Mouse (Mus musculus): ENCODE results near the gene Gaa.
"Not testable (repeated sequence)": the region's sequence is repeated elsewhere in the genome, so short reads cannot be mapped to it uniquely, and the experiment has no call there.

Gene Gaa

DNA sequence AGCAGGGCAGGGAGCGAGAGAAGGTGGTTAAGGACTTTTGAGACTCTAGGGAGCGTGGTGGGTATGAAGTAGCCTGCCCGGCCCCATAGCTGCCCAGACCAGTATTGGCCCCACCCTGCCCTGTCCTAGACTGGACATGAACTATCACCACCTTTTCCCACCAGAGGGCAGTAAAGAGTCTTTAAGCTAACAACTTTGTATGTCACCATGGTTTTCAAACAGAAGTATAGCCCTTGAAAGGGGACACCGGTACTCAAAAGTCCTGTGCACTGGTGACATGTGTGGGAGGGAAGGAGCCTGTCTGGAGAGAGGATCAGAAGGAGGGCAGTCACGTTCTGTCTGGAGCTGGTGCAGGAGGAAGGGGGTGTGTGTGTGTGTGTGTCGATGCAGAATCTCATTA lies 18.7 kb upstream of the Gaa start:
- in situ Hi-C loops (cut with MboI; ENCODE audit: low pct_unique_long_range_greater_than_20kb in 1 of 2, low sequenced_read_pairs in 2 of 2, unreplicated experiment in 1 of 2): no loop called here

DNA sequence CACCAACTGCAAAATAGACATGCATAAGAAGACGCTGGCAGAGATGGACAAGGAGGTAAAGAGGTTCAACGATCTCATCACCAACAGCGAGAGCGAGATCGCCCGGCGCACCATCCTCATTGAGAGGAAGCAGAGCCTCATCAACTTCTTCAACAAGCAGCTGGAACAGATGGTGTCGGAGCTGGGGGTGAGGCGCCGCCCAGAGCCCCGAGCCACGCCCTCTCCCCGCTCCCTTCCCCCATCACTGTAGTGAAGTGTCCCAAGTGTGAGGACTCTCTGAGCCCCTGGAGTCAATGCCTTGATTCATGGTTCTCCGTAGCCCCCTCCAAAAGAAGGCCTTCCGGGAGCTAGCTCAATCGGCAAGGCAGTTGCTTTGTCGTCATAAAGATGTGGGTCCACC lies 16.7 kb upstream of the Gaa start:
- in situ Hi-C loops (cut with MboI; ENCODE audit: low pct_unique_long_range_greater_than_20kb in 1 of 2, low sequenced_read_pairs in 2 of 2, unreplicated experiment in 1 of 2): no loop called here

DNA sequence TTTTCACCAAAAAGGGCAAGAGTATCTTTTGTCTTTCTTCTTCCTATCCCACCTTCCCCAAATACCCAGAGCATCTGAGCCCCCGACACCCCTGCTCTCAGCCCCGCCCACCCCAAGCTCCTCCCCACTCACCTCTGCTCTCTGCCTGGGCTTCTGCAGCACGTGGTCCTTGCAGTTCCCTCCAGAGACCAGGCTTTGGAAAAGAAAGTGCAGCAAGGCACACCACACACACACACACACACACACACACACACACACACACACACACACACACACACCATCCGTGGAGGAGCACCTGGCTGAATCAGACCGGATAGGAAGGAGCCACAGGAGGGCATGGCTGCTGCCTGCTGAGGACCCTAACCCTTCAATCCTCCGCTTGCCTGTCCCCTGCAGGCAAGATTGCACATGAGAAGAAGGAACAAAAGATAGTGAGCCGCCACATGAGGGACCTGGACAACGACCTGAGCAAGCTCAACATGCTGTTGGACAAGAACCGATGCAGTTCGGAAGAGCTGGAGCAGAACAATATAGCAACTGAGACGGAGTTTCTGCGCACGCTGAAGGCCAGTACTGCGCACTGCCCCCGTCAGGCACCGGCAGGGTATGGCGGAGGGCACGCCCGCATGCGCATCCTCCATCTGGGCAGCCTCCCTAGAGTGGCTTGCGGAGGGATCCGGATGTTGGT lies 14.7 kb upstream of the Gaa start:
- in situ Hi-C loops (cut with MboI; ENCODE audit: low pct_unique_long_range_greater_than_20kb in 1 of 2, low sequenced_read_pairs in 2 of 2, unreplicated experiment in 1 of 2): no loop called here

DNA sequence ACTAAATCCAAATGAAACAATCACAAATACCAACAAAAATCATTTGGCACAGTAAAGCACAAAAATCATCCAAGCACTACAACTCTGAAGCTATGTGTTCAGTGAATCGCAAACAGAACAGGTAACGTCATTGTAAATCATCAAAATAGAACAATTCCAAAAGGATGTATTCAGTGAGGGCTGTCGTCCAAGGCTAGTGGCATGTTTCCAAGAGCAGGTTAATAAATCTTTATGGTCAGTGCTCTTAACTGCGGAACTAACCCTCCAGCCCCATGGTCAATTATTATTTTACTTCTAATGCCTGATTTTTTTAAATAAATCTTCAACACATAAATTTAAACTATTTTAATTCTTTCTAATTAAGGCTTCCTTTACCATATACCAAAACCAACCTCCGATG lies 11.1 kb upstream of the Gaa start:
- in situ Hi-C loops (cut with MboI; ENCODE audit: low pct_unique_long_range_greater_than_20kb in 1 of 2, low sequenced_read_pairs in 2 of 2, unreplicated experiment in 1 of 2): not testable (repeated sequence)

DNA sequence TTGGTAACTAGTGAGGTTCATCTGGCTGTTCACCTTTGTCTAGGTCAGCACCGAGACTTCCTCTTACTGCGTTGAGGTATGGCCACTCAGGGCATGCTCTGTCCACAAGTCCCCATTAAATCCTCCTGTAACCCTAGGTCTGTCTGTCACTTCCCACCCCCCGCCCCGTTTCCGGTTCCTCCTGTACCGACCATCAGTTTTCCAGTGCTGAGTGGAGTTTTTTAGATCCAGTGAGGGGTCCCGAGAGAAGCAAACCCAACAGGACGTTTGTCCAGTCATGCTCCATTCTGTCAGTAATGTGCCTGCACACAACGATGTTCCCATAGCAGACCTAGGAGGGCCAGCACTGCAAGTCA lies 9.5 kb upstream of the Gaa start:
- in situ Hi-C loops (cut with MboI; ENCODE audit: low pct_unique_long_range_greater_than_20kb in 1 of 2, low sequenced_read_pairs in 2 of 2, unreplicated experiment in 1 of 2): no loop called here

DNA sequence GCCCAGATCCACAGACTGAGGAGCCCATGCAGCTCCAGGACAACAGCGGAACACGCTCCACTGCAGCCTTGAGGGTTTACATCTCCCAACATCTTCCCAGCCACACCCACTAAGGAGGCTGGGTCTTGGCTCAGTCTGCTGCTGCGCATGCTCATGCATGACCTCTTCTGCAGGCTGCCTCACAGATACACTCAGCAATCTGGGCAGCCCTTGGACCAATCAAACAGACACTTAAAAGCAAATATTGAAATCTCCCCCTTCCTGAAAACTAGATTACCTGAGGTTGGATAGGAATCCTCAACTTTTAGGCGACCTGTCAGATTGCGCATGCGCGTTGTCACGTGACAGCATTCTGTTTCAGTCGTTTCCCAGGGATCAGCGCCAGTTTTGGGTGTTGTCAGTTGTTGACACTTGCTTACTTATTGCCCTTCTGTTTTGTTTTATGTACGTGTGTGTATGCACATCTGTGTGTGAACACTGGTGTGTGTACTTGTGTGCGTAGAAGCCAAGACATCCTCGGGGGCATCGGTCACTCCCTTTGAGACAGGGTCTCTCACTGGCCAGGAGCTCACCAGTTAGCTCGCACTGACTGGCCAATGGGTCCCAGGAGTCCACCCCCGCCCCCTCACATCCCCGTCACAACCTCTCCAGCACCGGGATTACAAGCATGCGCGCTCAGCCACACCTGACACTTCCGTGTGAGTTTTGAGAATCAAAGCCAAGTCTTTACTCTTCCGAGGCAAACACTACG lies 8.9 kb upstream of the Gaa start:
- in situ Hi-C loops (cut with MboI; ENCODE audit: low pct_unique_long_range_greater_than_20kb in 1 of 2, low sequenced_read_pairs in 2 of 2, unreplicated experiment in 1 of 2): no loop called here

DNA sequence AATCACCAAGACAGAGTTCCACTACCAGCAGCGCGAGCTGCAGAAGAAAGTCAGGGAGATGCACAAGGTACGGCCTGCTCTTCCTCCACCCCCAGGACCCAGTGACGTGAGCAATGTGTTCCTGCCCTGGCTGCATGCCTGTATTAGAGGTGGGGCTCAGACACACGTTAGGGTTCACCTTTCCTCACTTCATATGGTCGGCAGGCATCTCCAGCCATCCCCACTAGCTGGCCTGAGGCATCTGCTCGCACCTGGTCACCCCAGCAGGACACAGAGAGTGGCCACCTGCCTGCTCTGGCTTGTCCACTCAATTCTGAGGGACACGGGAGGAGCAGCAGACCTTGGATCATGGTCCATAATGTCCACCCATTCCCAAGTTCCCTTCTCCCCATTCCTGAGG lies 7.7 kb upstream of the Gaa start:
- in situ Hi-C loops (cut with MboI; ENCODE audit: low pct_unique_long_range_greater_than_20kb in 1 of 2, low sequenced_read_pairs in 2 of 2, unreplicated experiment in 1 of 2): no loop called here

DNA sequence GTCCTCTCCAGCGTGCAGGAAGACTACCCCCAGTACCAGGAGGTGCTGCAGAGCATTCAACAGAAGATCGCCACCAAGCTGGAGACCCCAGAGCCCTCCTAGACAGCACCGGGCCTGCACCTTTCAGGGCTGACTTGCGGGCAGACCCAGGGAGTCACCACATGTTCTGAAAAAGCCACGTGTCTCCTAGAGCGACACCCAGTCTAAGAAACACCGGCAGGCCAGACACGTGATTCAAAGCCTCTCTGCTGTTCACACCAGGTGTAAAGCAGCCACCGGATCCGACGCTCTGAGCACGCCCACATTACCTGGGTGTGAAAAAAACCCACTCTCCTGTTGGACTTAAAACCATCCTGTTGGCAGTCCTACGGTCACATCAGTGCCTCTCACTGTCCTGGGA lies 3.3 kb upstream of the Gaa start:
- in situ Hi-C loops (cut with MboI; ENCODE audit: low pct_unique_long_range_greater_than_20kb in 1 of 2, low sequenced_read_pairs in 2 of 2, unreplicated experiment in 1 of 2): no loop called here

DNA sequence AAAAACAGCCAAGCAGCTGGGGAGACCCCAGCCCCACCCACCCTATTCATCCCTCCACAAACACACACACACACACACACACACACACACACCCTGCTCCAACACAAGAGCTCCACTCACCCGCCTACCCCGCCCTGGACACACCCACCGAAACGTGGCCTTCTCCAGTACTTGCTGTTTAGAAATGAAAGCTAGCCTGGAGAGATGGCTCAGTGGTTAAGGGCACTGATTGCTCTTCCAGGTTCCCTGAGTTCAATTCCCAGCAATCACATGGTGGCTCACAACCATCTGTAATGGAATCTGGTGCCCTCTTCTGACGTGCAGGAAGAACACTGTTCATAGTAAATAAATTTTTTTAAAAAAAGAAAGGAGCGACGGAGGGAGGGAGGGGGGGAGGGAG lies 1.9 kb upstream of the Gaa start:
- in situ Hi-C loops (cut with MboI; ENCODE audit: low pct_unique_long_range_greater_than_20kb in 1 of 2, low sequenced_read_pairs in 2 of 2, unreplicated experiment in 1 of 2): no loop called here

DNA sequence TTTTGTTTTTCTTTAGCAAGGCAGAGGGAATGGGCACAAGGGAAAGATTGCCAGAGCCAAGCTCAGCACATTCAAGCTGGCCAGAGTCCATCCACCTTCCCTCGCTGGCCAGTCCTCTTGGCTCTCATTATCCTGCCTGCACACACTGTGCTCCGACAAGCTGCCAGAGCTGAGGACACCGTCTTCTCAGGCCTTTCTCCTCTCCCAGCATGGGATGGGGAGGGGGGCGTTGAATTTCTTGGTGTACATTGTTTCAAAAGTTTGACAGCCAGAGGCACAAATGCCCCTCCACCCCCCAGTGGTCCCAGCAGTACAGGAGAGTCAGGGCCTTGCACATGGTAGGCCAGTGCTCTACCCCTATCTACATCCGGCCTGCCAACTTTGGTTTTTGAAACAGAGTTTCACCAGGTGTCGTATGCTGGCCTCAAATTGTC lies 429 bp upstream of the Gaa start:
- in situ Hi-C loops (cut with MboI; ENCODE audit: low pct_unique_long_range_greater_than_20kb in 1 of 2, low sequenced_read_pairs in 2 of 2, unreplicated experiment in 1 of 2): no loop called here

DNA sequence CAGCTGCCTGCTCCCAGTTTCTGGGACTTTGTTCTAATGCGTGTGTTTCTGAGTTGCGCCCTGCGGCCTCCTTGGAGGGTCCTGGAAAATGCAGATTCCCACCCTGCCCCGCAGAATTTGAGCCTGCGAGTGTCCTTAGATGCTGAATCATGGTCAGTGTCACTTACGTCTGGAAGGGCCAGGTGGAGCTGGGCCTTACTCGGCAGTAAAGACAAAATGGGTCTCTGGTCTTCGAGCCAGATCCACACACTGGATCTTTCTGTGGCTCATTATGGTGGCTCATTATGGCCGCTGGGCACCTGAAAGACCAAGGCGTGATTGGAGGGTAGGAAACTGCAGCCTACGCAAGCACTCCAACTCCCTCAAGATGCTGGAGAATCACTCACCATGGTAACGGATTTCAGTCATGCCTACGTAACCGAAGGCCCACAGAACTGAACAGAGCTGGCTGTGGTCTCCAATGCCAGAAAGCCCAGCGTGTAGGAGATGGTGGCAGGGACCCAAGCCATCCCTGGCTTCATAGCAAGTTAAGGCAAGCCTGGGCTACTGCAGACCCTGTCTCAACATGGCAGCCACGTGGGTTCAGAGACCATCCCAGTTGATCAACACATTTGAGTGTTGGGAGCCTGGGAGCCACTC lies 989 bp downstream of the Gaa start:
- in situ Hi-C loops (cut with MboI; ENCODE audit: low pct_unique_long_range_greater_than_20kb in 1 of 2, low sequenced_read_pairs in 2 of 2, unreplicated experiment in 1 of 2): no loop called here

DNA sequence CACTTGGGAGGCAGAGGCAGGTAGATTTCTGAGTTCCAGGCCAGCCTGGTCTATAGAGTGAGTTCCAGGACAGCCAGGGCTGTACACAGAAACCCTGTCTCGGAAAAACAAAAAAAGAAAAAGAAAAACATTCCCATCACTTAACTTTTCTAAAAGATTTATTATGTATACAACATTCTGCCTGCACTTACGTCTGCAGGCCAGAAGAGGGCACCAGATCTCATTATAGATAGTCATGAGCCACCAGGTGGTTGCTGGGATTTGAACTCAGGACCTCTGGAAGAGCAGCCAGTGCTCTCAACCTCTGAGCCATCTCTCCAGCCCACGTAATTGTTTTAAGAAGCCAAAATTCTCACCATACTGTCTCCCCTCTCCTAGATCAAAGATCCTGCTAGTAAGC lies 4.8 kb downstream of the Gaa start:
- in situ Hi-C loops (cut with MboI; ENCODE audit: low pct_unique_long_range_greater_than_20kb in 1 of 2, low sequenced_read_pairs in 2 of 2, unreplicated experiment in 1 of 2): not testable (repeated sequence)

DNA sequence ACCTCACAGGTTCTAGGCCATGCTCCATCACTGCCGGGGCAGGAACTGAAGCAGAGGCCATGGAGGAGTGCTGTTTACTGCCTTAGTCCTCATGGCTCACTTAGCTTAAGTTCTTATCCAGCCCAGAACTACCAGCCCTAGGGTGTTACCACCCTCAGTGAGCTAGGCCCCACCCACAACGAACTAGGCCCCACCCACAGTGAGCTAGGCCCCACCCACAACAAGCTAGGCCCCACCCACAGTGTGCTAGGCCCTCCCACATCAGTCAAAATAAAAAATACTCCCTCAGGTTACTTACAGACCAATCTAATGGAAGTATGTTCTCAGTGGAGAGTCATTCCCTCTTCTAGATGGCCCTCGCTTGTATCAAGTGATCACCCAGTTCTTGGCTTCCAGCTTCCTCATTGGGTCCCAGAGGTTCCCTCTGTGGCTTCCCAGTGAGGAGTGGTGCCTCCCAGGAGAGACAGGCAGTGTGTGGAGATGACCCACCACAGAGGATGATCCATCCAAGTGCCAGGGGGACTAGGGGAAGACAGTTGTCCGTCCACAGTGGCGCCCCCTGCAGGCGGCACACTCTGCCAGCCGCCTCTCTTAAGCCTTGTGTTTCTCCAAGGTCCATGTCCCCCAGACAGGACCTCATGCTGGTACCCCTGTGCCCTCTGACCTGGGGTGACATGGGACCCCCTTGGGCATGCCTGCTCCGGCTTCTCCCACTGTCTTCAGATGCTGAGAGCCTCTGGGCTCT lies 5.7 kb downstream of the Gaa start:
- in situ Hi-C loops (cut with MboI; ENCODE audit: low pct_unique_long_range_greater_than_20kb in 1 of 2, low sequenced_read_pairs in 2 of 2, unreplicated experiment in 1 of 2): no loop called here

DNA sequence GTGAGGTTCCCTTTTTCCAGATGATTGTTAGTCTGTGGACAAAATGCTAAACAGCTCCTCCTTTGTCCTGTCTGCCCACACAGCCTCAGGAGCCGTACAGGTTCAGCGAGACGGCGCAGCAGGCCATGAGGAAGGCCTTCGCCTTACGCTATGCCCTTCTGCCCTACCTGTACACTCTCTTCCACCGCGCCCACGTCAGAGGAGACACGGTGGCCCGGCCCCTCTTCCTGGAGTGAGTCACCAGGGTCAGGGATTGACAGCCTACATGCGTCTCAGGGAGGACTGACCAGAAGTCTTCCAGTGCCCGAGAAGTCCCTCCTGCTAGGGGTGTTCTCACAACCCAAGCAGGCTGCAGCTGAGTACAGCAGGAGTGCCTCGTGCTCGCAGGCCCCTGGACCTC lies 13.3 kb downstream of the Gaa start:
- in situ Hi-C loops (cut with MboI; ENCODE audit: low pct_unique_long_range_greater_than_20kb in 1 of 2, low sequenced_read_pairs in 2 of 2, unreplicated experiment in 1 of 2): no loop called here

DNA sequence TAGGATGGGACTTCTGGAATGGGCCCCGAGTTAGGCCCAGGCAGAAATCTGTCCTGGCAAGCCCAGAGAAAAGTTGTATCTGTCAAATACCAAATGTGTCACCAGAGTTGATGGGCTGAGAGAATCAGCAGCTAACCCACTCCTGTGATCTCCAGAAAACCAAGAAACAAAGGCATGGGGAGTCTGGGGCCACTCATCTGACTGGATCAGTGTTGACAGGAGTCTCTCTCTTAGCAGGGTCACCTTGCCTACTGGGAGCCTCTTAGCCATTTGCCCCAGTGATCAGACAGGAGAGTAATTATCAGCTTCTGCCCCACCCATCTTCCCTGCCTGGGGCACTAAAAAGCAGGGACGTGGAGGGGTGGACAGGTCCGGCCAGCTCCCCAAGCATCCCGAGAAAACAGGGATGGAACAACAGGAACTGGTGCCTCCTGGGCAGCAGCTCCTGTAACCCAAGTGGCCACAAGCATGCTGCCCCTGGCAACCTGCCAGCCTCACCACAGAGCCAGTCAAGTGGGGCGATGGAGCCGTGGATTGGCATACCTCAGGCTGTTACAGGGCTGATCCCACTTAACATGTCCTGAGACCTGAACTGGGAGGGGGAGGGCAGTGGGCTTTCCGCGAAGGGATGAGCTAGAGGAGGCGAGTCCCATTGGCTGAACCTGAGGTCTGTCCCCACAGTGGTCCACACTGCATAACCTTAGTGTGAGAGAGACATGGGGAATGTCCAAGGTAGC lies 18.3 kb downstream of the Gaa start:
- in situ Hi-C loops (cut with MboI; ENCODE audit: low pct_unique_long_range_greater_than_20kb in 1 of 2, low sequenced_read_pairs in 2 of 2, unreplicated experiment in 1 of 2): no loop called here

DNA sequence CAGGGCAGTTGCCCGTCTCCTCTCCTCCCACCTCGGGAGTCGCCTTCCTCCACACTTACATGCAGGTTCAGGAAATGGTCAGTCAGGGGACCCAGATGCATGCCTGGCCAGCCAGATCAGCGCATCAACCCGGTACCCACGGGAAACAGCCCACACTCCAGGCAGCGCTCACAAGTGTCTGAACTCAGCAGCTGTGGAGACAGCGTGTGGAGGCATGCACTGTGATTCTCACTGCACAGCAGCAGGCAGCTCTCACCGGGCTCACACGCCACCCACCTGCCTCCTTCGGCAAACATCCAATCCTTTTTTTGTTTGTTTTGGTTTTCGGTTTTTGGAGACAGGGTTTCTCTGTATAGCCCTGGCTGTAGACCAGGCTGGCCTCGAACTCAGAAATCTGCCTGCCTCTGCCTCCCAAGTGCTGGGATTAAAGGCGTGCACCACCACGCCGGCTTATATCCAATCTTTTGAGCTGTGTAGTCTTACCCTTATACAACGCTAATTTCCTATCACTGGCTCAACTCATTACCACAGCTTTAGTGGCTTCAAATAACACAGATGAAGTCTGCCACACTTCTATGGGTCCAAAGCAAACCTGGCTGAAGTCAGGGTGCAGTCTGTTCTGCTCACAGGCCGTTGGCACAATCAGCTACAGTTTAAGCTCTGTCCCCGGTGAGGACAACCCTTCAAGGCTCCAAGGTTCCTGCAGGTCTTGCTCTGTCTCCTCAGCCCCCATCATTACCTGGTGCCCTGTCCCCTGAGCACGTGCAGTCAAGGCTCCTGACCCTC lies 19.7 kb downstream of the Gaa start:
- in situ Hi-C loops (cut with MboI; ENCODE audit: low pct_unique_long_range_greater_than_20kb in 1 of 2, low sequenced_read_pairs in 2 of 2, unreplicated experiment in 1 of 2): no loop called here

DNA sequence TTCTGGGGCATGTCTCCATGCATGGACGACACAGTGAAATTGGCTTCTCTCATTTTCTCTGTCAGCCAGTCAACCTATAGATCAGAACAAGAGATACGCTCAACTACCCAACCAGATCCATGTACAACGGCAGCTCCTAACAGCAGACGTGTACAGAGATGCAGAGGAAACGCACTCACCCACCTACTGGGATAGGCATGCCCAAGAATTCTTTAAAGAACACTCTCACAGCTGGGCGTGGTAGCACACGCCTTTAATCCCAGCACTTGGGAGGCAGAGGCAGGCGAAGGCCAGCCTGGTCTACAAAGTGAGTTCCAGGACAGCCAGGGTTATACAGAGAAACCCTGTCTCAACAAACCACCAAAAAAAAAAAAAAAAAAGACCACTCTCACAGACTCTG lies 25.2 kb downstream of the Gaa start:
- in situ Hi-C loops (cut with MboI; ENCODE audit: low pct_unique_long_range_greater_than_20kb in 1 of 2, low sequenced_read_pairs in 2 of 2, unreplicated experiment in 1 of 2): not testable (repeated sequence)

DNA sequence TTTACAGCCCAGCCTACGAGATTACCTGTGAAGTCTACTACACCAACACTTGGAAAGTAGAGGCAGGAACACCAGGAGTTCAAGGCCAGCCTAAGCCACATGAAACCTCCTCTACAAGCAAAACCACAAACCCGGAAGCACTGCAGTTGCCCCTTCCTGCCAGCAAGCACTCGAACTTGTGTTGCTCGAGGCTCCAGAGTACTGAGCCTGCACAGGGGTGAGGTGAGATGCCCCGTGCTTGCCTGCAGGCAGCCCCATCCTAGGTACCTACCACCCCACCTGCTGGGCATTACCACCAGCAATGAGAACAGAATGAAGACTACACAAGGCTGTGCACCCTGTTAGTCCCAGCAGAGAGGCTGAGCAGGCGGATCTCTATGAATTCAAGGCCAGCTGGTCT lies 30.3 kb downstream of the Gaa start:
- in situ Hi-C loops (cut with MboI; ENCODE audit: low pct_unique_long_range_greater_than_20kb in 1 of 2, low sequenced_read_pairs in 2 of 2, unreplicated experiment in 1 of 2): no loop called here

Data from mouse embryonic stem cell (cell line).